Mouse (Mus musculus): ENCODE results near the gene Grik3. TPM values are rescaled to one million over a fixed set of nuclear protein-coding genes. Genes with fewer than 3 reads are reported as not detected.

Grik3 gene
- total and polyA plus RNA-seq, 3 experiments, result under 0.01 TPM; not detected in 2

GRCm38 (mm10) chr4:125742162-125742571, 251.7 kb downstream of the Grik3 start:
- Histone ChIP-seq H3K79me2 (ENCODE audit: control insufficient read depth, insufficient read depth, low read length, poor library complexity) (no peaks in the 10 kb centered on the region), H3K27ac (ENCODE audit: control insufficient read depth, low read depth, low read length) (no peak overlapping the region), H3K9ac (ENCODE audit: control insufficient read depth, low read depth, low read length, poor library complexity, severe bottlenecking) (no peak overlapping the region), H3K36me3 (ENCODE audit: control insufficient read depth in 1 of 2, insufficient read depth in 2 of 2, low read length in 2 of 2) (no peaks in the 10 kb centered on the region), H3K27me3 (ENCODE audit: control insufficient read depth in 1 of 2, insufficient read depth in 2 of 2, low read length in 2 of 2) (no peaks in the 10 kb centered on the region), H3K4me1 (ENCODE audit: control insufficient read depth in 1 of 2, insufficient read depth in 2 of 2, low read length in 2 of 2) (no peaks in the 10 kb centered on the region), H3K9me3 (replicated peaks; ENCODE audit: insufficient read depth, low read length) (no peaks in the 10 kb centered on the region), H3K4me3 (ENCODE audit: control insufficient read depth in 1 of 2, insufficient read depth in 1 of 2, low read depth in 2 of 2, low read length in 2 of 2) (no peak overlapping the region)
- no peak for DNase-seq (ENCODE audit: low read depth, low spot score)
- TF ChIP-seq ETS1 (IDR thresholded peaks at IDR 0.05; ENCODE audit: low read depth, low read length) (no peak), SIN3A (IDR thresholded peaks at IDR 0.05; ENCODE audit: low read length) (no peak), RAD21 (IDR thresholded peaks at IDR 0.05; ENCODE audit: low read depth, low read length) (no peak), EP300 (IDR thresholded peaks at IDR 0.05; ENCODE audit: low read depth in 1 of 2, low read length in 2 of 2) (no peak), CHD1 (IDR thresholded peaks at IDR 0.05; ENCODE audit: low read depth, low read length) (no peak), RCOR1 (IDR thresholded peaks at IDR 0.05; ENCODE audit: low read depth, low read length) (no peak), HCFC1 (IDR thresholded peaks at IDR 0.05; ENCODE audit: low read depth, low read length) (no peak), GATA1 (IDR thresholded peaks at IDR 0.05; ENCODE audit: low read depth, low read length) (no peak), MAZ (IDR thresholded peaks at IDR 0.05; ENCODE audit: low read depth, low read length) (no peak), ZNF384 (IDR thresholded peaks at IDR 0.05; ENCODE audit: low read depth, low read length) (no peak), ZC3H11A (IDR thresholded peaks at IDR 0.05; ENCODE audit: low read depth, low read length) (no peak), UBTF (IDR thresholded peaks at IDR 0.05; ENCODE audit: borderline replicate concordance, insufficient read depth, low read depth, low read length) (no peak), USF1 (IDR thresholded peaks at IDR 0.05; ENCODE audit: low read depth, low read length) (no peak), POLR2AphosphoS5 (IDR thresholded peaks at IDR 0.05; ENCODE audit: borderline replicate concordance, low read depth, low read length) (no peak), USF2 (IDR thresholded peaks at IDR 0.05; ENCODE audit: borderline replicate concordance in 1 of 2, insufficient read depth in 1 of 2, low read depth in 1 of 2, low read length in 2 of 2) (no peak), TBP (IDR thresholded peaks at IDR 0.05; ENCODE audit: low read depth, low read length) (no peak)

DNA sequence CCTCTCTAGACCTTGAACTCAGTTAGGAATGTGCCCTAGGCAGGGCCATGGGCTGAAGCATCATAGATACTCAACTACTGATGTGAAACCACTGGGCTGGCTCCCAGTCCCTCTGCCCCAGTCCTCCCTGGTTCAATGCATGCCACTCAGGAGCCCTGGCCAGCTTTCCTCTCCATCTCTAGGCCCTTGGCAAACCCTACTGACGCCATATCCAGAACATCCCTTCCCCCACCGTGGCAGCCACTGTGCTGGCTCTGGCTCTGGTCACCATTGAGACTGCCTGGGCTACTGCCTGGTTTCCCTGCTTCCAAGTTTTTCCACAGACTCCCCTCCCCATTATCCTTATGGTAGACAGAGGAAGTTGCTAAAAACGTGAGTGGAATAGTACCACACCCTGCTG, 255.4 kb downstream of the Grik3 start:
- H3K9ac ChIP-seq (ENCODE audit: control insufficient read depth, low read depth, low read length, poor library complexity, severe bottlenecking), result no peak overlapping the region
- H3K36me3 ChIP-seq (ENCODE audit: control insufficient read depth in 1 of 2, insufficient read depth in 2 of 2, low read length in 2 of 2), result no peaks in the 10 kb centered on the region
- no peak for DNase-seq (ENCODE audit: low read depth, low spot score)
- H3K4me1 ChIP-seq (ENCODE audit: control insufficient read depth in 1 of 2, insufficient read depth in 2 of 2, low read length in 2 of 2), result no peaks in the 10 kb centered on the region
- TF ChIP-seq GABPA (IDR thresholded peaks at IDR 0.05; ENCODE audit: low read depth, low read length), result no peak
- TF ChIP-seq E2F4 (IDR thresholded peaks at IDR 0.05; ENCODE audit: borderline replicate concordance, low read depth, low read length), result no peak
- no peak for TF ChIP-seq MAX (IDR thresholded peaks at IDR 0.05; ENCODE audit: low read length)
- no peak for TF ChIP-seq ZMIZ1 (IDR thresholded peaks at IDR 0.05; ENCODE audit: low read depth, low read length)
- TF ChIP-seq NELFE (IDR thresholded peaks at IDR 0.05; ENCODE audit: low read depth, low read length), result no peak
- H3K27me3 ChIP-seq (ENCODE audit: control insufficient read depth in 1 of 2, insufficient read depth in 2 of 2, low read length in 2 of 2), result no peaks in the 10 kb centered on the region
- H3K4me3 ChIP-seq (ENCODE audit: control insufficient read depth in 1 of 2, insufficient read depth in 1 of 2, low read depth in 2 of 2, low read length in 2 of 2), result no peak overlapping the region
- no peaks in the 10 kb centered on the region for H3K9me3 ChIP-seq (replicated peaks; ENCODE audit: insufficient read depth, low read length)
- H3K27ac ChIP-seq (ENCODE audit: control insufficient read depth, low read depth, low read length), result no peak overlapping the region
- H3K79me2 ChIP-seq (ENCODE audit: control insufficient read depth, insufficient read depth, low read length, poor library complexity), result no peaks in the 10 kb centered on the region

All from MEL (cell line).